Mouse (Mus musculus) CH12.LX (cell line): ENCODE measurements at regions not wholly inside any gene's neighbourhood (a gene's known extent, or its start where the extent isn't known, plus 50 kb on each side); places are given as distances from the start of the nearest gene placed in this dataset.

ENCODE experiments used
- DNase-seq: peaks from one replicate; pipeline ENCODE4 v3.0.0-alpha.2; 2013; ENCODE audit errors: extremely low read depth
- H3K27ac ChIP-seq: 2 replicates; pipeline ENCODE4 v1.5.1; 2012; ENCODE audit warnings: low read depth, mild to moderate bottlenecking, control low read depth, moderate library complexity; ENCODE audit not compliant: insufficient read depth
- H3K27me3 ChIP-seq: replicated peaks from 2 replicates; pipeline ENCODE3; 2012; ENCODE audit warnings: inconsistent platforms
- H3K36me3 ChIP-seq, 2 experiments: replicated peaks in 1 of 2; 2 replicates each; pipeline versions ENCODE3 to v1.6.1; 2012; ENCODE audit warnings: inconsistent platforms in 1 of 2, low read length in 1 of 2, mild to moderate bottlenecking in 1 of 2, mixed read lengths in 1 of 2, moderate library complexity in 1 of 2; ENCODE audit not compliant: control insufficient read depth in 1 of 2, insufficient read depth in 1 of 2
- H3K4me1 ChIP-seq, 2 experiments: 2 replicates each; pipeline ENCODE4 v1.6.1; 2012; ENCODE audit warnings: inconsistent platforms in 1 of 2, moderate library complexity in 1 of 2; ENCODE audit not compliant: insufficient read depth in 2 of 2, control insufficient read depth in 1 of 2
- H3K4me2 ChIP-seq: 2 replicates; pipeline ENCODE4 v1.6.1; 2012; ENCODE audit warnings: low read depth, mild to moderate bottlenecking, control low read depth; ENCODE audit not compliant: poor library complexity, insufficient read depth, severe bottlenecking
- H3K4me3 ChIP-seq, 3 experiments: fragments of 150-350 bp in 1 of 3; sonication (generic) in 1 of 3; replicated peaks in 1 of 3; 2 replicates each; pipeline versions ENCODE3 to v1.5.1; 2011 to 2012; ENCODE audit warnings: low read depth in 2 of 3, low read length in 2 of 3, mild to moderate bottlenecking in 2 of 3, moderate library complexity in 2 of 3, control low read depth in 1 of 3, improper control_type of control experiment in 1 of 3, inconsistent platforms in 1 of 3, mixed read lengths in 1 of 3; ENCODE audit not compliant: poor library complexity in 1 of 3
- H3K79me2 ChIP-seq: replicated peaks from 2 replicates; pipeline ENCODE4 v1.6.1; 2012; ENCODE audit warnings: mild to moderate bottlenecking, moderate library complexity; ENCODE audit not compliant: control insufficient read depth, poor library complexity, insufficient read depth, severe bottlenecking; ENCODE audit errors: extremely low read depth
- H3K9ac ChIP-seq: 2 replicates; pipeline ENCODE4 v1.6.1; 2012; ENCODE audit warnings: low read depth, mild to moderate bottlenecking, control low read depth, moderate library complexity; ENCODE audit not compliant: insufficient read depth
- H3K9me3 ChIP-seq: replicated peaks from 2 replicates; pipeline ENCODE3; 2012; ENCODE audit warnings: low read length, inconsistent platforms, mixed read lengths
- BHLHE40 ChIP-seq: IDR thresholded peaks from 2 replicates; pipeline ENCODE4 v1.6.1; 2011; ENCODE audit warnings: mild to moderate bottlenecking, low read depth, low read length, improper control_type of control experiment
- CHD2 ChIP-seq: IDR thresholded peaks from 2 replicates; pipeline ENCODE4 v1.6.1; 2011; ENCODE audit warnings: low read length, improper control_type of control experiment
- ELF1 ChIP-seq: IDR thresholded peaks from 2 replicates; pipeline ENCODE4 v1.6.1; 2014; ENCODE audit warnings: low read depth, mild to moderate bottlenecking, inconsistent platforms, low read length, improper control_type of control experiment
- ETS1 ChIP-seq: conservative IDR thresholded peaks from 2 replicates; pipeline ENCODE4 v1.6.1; 2012; ENCODE audit warnings: low read depth, mild to moderate bottlenecking, inconsistent platforms, low read length, improper control_type of control experiment, moderate library complexity
- HCFC1 ChIP-seq: IDR thresholded peaks from 2 replicates; pipeline ENCODE4 v1.6.1; 2012; ENCODE audit warnings: low read depth, mild to moderate bottlenecking, inconsistent platforms, low read length, improper control_type of control experiment
- JUN ChIP-seq: IDR thresholded peaks from 2 replicates; pipeline ENCODE4 v1.6.1; 2011; ENCODE audit warnings: low read depth, mild to moderate bottlenecking, low read length, improper control_type of control experiment, moderate library complexity; ENCODE audit not compliant: insufficient read depth
- MAZ ChIP-seq: IDR thresholded peaks from 2 replicates; pipeline ENCODE4 v1.6.1; 2012; ENCODE audit warnings: low read depth, mild to moderate bottlenecking, inconsistent platforms, low read length, improper control_type of control experiment, moderate library complexity
- MXI1 ChIP-seq: IDR thresholded peaks from 2 replicates; pipeline ENCODE4 v1.6.1; 2011; ENCODE audit warnings: mild to moderate bottlenecking, low read depth, low read length, improper control_type of control experiment
- PAX5 ChIP-seq: IDR thresholded peaks from 2 replicates; pipeline ENCODE4 v1.6.1; 2012; ENCODE audit warnings: low read length, inconsistent platforms, mixed read lengths
- SIN3A ChIP-seq: IDR thresholded peaks from 2 replicates; pipeline ENCODE4 v1.6.1; 2012; ENCODE audit warnings: low read length, improper control_type of control experiment, inconsistent platforms
- TBP ChIP-seq: conservative IDR thresholded peaks from 2 replicates; pipeline ENCODE4 v1.6.1; 2011; ENCODE audit warnings: low read depth, low read length, improper control_type of control experiment
- TCF12 ChIP-seq: IDR thresholded peaks from 2 replicates; pipeline ENCODE4 v1.6.1; 2014; ENCODE audit warnings: low read depth, mild to moderate bottlenecking, inconsistent platforms, low read length, improper control_type of control experiment
- USF1 ChIP-seq: IDR thresholded peaks from 2 replicates; pipeline ENCODE4 v1.6.1; 2014; ENCODE audit warnings: low read depth, mild to moderate bottlenecking, inconsistent platforms, low read length, improper control_type of control experiment
- ZC3H11A ChIP-seq: IDR thresholded peaks from 2 replicates; pipeline ENCODE4 v1.6.1; 2012; ENCODE audit warnings: low read depth, mild to moderate bottlenecking, inconsistent platforms, low read length, improper control_type of control experiment
- ZMIZ1 ChIP-seq: IDR thresholded peaks from 2 replicates; pipeline ENCODE4 v1.6.1; 2012; ENCODE audit warnings: low read depth, mild to moderate bottlenecking, inconsistent platforms, low read length, improper control_type of control experiment
- dilution Hi-C: fragments of 300-500 bp; cut with MboI; formaldehyde crosslinking; loops from 2 replicates; pipeline ENCODE4 v1.14.3; 2020; ENCODE audit warnings: low sequenced_read_pairs; ENCODE audit not compliant: extremely low pct_unique_long_range_greater_than_20kb, extremely low pct_ligation_motif_present
- in situ Hi-C: fragments of 300-500 bp; cut with MboI; formaldehyde crosslinking; loops from 3 replicates; pipeline ENCODE4 v1.14.3; 2019; ENCODE audit warnings: low sequenced_read_pairs, low pct_ligation_motif_present, low pct_unique_long_range_greater_than_20kb, mixed read lengths

DNA sequence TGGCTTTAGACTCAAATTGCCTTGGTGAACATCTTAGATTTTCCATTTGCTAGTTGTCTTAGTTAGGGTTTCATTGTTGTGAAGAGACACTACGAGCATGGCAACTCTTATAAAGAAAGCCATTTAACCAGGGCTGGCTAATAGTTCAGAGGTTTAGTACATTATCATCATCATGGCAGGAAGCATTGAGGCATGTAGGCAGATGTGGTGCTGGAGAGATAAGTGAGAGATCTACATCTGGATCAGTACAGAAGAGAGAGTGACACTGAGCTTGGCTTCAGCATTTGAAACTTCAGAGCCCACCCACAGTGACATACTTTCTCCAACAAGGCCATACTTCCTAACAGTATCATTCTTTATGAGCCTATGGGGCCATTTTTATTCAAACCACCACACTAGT, 127.3 kb upstream of the Opcml start:
- in situ Hi-C loops: no loop called here
- H3K9me3 ChIP-seq: no peaks in the 10 kb centered on the region
- no peak overlapping the region for H3K4me2 ChIP-seq
- H3K9ac ChIP-seq: no peak overlapping the region
- H3K27ac ChIP-seq: no peak overlapping the region
- TF ChIP-seq TBP (no peak), CHD2 (no peak)
- H3K4me3 ChIP-seq: no peak overlapping the region
- H3K36me3 ChIP-seq: no peaks in the 10 kb centered on the region
- H3K27me3 ChIP-seq: no peaks in the 10 kb centered on the region
- peaks cover 0 to 7% of the 10 kb centered on the region in 2 experiments; a peak in 2 of 4 replicates for H3K4me1 ChIP-seq
- dilution Hi-C loops: no loop called here
- DNase-seq: no peak
- H3K79me2 ChIP-seq: no peaks in the 10 kb centered on the region

DNA sequence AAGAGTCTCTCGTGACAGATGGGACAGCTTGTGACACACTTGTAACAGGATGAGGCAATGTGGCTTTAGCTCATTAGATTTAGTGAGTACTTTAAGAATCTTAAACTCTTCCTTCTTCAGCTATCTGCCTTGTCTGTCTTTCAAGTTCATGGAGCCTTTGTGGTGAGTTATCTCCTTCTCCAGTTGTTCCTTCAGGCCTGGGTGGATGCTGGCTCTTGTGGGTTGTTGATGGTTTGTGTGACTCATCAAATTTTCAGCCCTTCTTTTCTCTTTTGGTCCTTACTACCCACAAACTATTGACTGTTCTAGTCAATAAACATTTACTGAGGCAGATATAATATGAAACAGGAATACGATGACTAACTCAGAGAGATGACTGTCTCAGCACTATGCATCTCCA, 124.9 kb upstream of the Opcml start:
- H3K4me3 ChIP-seq: no peak overlapping the region
- H3K79me2 ChIP-seq: no peaks in the 10 kb centered on the region
- H3K27me3 ChIP-seq: no peaks in the 10 kb centered on the region
- H3K9me3 ChIP-seq: no peaks in the 10 kb centered on the region
- no peak for DNase-seq
- no peak for TF ChIP-seq ZMIZ1
- no peak for TF ChIP-seq JUN
- dilution Hi-C loops: no loop called here
- no peaks in the 10 kb centered on the region for H3K36me3 ChIP-seq
- no peak overlapping the region for H3K9ac ChIP-seq
- H3K27ac ChIP-seq: no peak overlapping the region
- in situ Hi-C loops: no loop called here
- H3K4me2 ChIP-seq: no peak overlapping the region
- no peaks in the 10 kb centered on the region for H3K4me1 ChIP-seq

GRCm38 (mm10) chr9:27670032-27670740, 120.4 kb upstream of the Opcml start:
- H3K4me2 ChIP-seq: no peak overlapping the region
- dilution Hi-C loops: no loop called here
- DNase-seq: no peak

More at GRCm38 (mm10) chr9:27670032-27670740, 120.4 kb upstream of the Opcml start:
- no peak overlapping the region for H3K27ac ChIP-seq
- H3K4me1 ChIP-seq: no peaks in the 10 kb centered on the region
- in situ Hi-C loops: no loop called here
- H3K27me3 ChIP-seq: no peaks in the 10 kb centered on the region
- H3K9ac ChIP-seq: no peak overlapping the region
- TF ChIP-seq HCFC1: no peak
- TF ChIP-seq SIN3A: no peak
- TF ChIP-seq BHLHE40: no peak
- no peak for TF ChIP-seq ETS1
- TF ChIP-seq MXI1: no peak
- no peak for TF ChIP-seq PAX5
- TF ChIP-seq TCF12: no peak
- no peak for TF ChIP-seq USF1
- TF ChIP-seq JUN: no peak
- no peak for TF ChIP-seq ZC3H11A
- no peak for TF ChIP-seq ELF1
- no peak for TF ChIP-seq MAZ
- TF ChIP-seq ZMIZ1: no peak
- H3K36me3 ChIP-seq: no peaks in the 10 kb centered on the region
- no peaks in the 10 kb centered on the region for H3K79me2 ChIP-seq
- H3K4me3 ChIP-seq: no peak overlapping the region
- no peaks in the 10 kb centered on the region for H3K9me3 ChIP-seq
